Mouse (Mus musculus): ENCODE measurements around the gene Nup93. TPM values are rescaled to one million over a fixed set of nuclear protein-coding genes. Genes with fewer than 3 reads are reported as not detected.

Nup93 gene
- polyA plus RNA-seq, 1 experiment from 2014 or later: 66.1 TPM

- no peak for ATAC-seq (ENCODE audit: insufficient read depth, low FRiP score, low read depth)
Observed at GRCm38 (mm10) chr8:94333345-94333744, 119.0 kb downstream of the Nup93 start.

GRCm38 (mm10) chr8:94337559-94337958 lies 123.2 kb downstream of the Nup93 start:
- Histone ChIP-seq H3K4me3 (replicated peaks) (no peak overlapping the region), H3K36me3 (no peaks in the 10 kb centered on the region), H3K4me2 (no peak overlapping the region), H3K4me1 (no peaks in the 10 kb centered on the region), H3K9me3 (no peaks in the 10 kb centered on the region), H3K9ac (no peak overlapping the region), H3K27ac (no peak overlapping the region), H3K27me3 (replicated peaks) (no peaks in the 10 kb centered on the region)
- no peak for ATAC-seq (ENCODE audit: insufficient read depth, low FRiP score, low read depth)
- WGBS: 75% methylated on average over 8 of the region's 8 CpGs

More at GRCm38 (mm10) chr8:94333345-94333744, 119.0 kb downstream of the Nup93 start:
- Histone ChIP-seq H3K4me2 (no peak overlapping the region), H3K36me3 (no peaks in the 10 kb centered on the region), H3K4me3 (replicated peaks) (no peak overlapping the region), H3K4me1 (no peaks in the 10 kb centered on the region), H3K27me3 (replicated peaks) (no peaks in the 10 kb centered on the region), H3K27ac (no peak overlapping the region), H3K9me3 (no peaks in the 10 kb centered on the region), H3K9ac (no peak overlapping the region)
- 52% methylated on average over 5 of the region's 5 CpGs for WGBS

GRCm38 (mm10) chr8:94340796-94341195 lies 126.4 kb downstream of the Nup93 start:
- Histone ChIP-seq H3K4me2 (no peak overlapping the region), H3K4me3 (replicated peaks) (no peak overlapping the region), H3K27ac (no peak overlapping the region), H3K4me1 (no peaks in the 10 kb centered on the region), H3K9ac (no peak overlapping the region), H3K9me3 (no peaks in the 10 kb centered on the region), H3K27me3 (replicated peaks) (no peaks in the 10 kb centered on the region), H3K36me3 (no peaks in the 10 kb centered on the region)
- 66% methylated on average over 7 of the region's 7 CpGs for WGBS
- no peak for ATAC-seq (ENCODE audit: insufficient read depth, low FRiP score, low read depth)

GRCm38 (mm10) chr8:94342691-94343090 lies 128.3 kb downstream of the Nup93 start:
- Histone ChIP-seq H3K9me3 (no peaks in the 10 kb centered on the region), H3K36me3 (no peaks in the 10 kb centered on the region), H3K9ac (no peak overlapping the region), H3K27ac (no peak overlapping the region), H3K4me2 (no peak overlapping the region), H3K4me1 (no peaks in the 10 kb centered on the region), H3K27me3 (replicated peaks) (no peaks in the 10 kb centered on the region), H3K4me3 (replicated peaks) (no peak overlapping the region)
- no peak for ATAC-seq (ENCODE audit: insufficient read depth, low FRiP score, low read depth)
- 83% methylated on average over 10 of the region's 10 CpGs for WGBS

- no peak for ATAC-seq (ENCODE audit: insufficient read depth, low FRiP score, low read depth)
- Histone ChIP-seq H3K36me3 (no peaks in the 10 kb centered on the region), H3K4me2 (no peak overlapping the region)
Observed at GRCm38 (mm10) chr8:94343290-94343689, 128.9 kb downstream of the Nup93 start.

GRCm38 (mm10) chr8:94343778-94344320 lies 129.5 kb downstream of the Nup93 start:
- WGBS: 82% methylated on average over 11 of the region's 11 CpGs

More at GRCm38 (mm10) chr8:94343290-94343689, 128.9 kb downstream of the Nup93 start:
- H3K9ac ChIP-seq: no peak overlapping the region
- 10% methylated on average over 6 of the region's 6 CpGs for WGBS
- H3K27ac ChIP-seq: no peak overlapping the region
- no peak overlapping the region for H3K4me3 ChIP-seq (replicated peaks)
- no peaks in the 10 kb centered on the region for H3K9me3 ChIP-seq
- H3K27me3 ChIP-seq (replicated peaks): no peaks in the 10 kb centered on the region
- H3K4me1 ChIP-seq: no peaks in the 10 kb centered on the region

GRCm38 (mm10) chr8:94345657-94346056 lies 131.3 kb downstream of the Nup93 start:
- Histone ChIP-seq H3K9ac (no peak overlapping the region), H3K36me3 (no peaks in the 10 kb centered on the region), H3K9me3 (no peaks in the 10 kb centered on the region), H3K27ac (no peak overlapping the region), H3K4me1 (no peaks in the 10 kb centered on the region), H3K27me3 (replicated peaks) (no peaks in the 10 kb centered on the region), H3K4me3 (replicated peaks) (no peak overlapping the region), H3K4me2 (no peak overlapping the region)
- no peak for ATAC-seq (ENCODE audit: insufficient read depth, low FRiP score, low read depth)
- 87% methylated on average over 4 of the region's 4 CpGs for WGBS

More at GRCm38 (mm10) chr8:94343778-94344320, 129.5 kb downstream of the Nup93 start:
- Histone ChIP-seq H3K4me2 (no peak overlapping the region), H3K4me1 (no peaks in the 10 kb centered on the region), H3K9ac (no peak overlapping the region), H3K27me3 (replicated peaks) (no peaks in the 10 kb centered on the region), H3K9me3 (no peaks in the 10 kb centered on the region), H3K36me3 (no peaks in the 10 kb centered on the region), H3K27ac (no peak overlapping the region), H3K4me3 (replicated peaks) (no peak overlapping the region)
- no peak for ATAC-seq (ENCODE audit: insufficient read depth, low FRiP score, low read depth)

- Histone ChIP-seq H3K27ac (no peak overlapping the region), H3K36me3 (no peaks in the 10 kb centered on the region), H3K9me3 (no peaks in the 10 kb centered on the region), H3K4me3 (replicated peaks) (no peak overlapping the region), H3K4me2 (no peak overlapping the region), H3K4me1 (no peaks in the 10 kb centered on the region), H3K27me3 (replicated peaks) (no peaks in the 10 kb centered on the region), H3K9ac (no peak overlapping the region)
- 88% methylated on average over 13 of the region's 13 CpGs for WGBS
- ATAC-seq (ENCODE audit: insufficient read depth, low FRiP score, low read depth): no peak
Observed at GRCm38 (mm10) chr8:94346264-94346663, 131.9 kb downstream of the Nup93 start.

GRCm38 (mm10) chr8:94348425-94348824 lies 134.1 kb downstream of the Nup93 start:
- no peak overlapping the region for H3K4me3 ChIP-seq (replicated peaks)
- H3K4me1 ChIP-seq: no peaks in the 10 kb centered on the region
- no peaks in the 10 kb centered on the region for H3K27me3 ChIP-seq (replicated peaks)
- no peak for ATAC-seq (ENCODE audit: insufficient read depth, low FRiP score, low read depth)
- H3K4me2 ChIP-seq: no peak overlapping the region
- WGBS: 59% methylated on average over 9 of the region's 9 CpGs
- H3K9ac ChIP-seq: no peak overlapping the region
- no peak overlapping the region for H3K27ac ChIP-seq
- no peaks in the 10 kb centered on the region for H3K9me3 ChIP-seq
- no peaks in the 10 kb centered on the region for H3K36me3 ChIP-seq

GRCm38 (mm10) chr8:94354069-94354531 lies 139.7 kb downstream of the Nup93 start:
- 0 out of 2 replicates have a peak overlapping the region, but pooled peaks have one; percentile 4 for H3K4me2 ChIP-seq

GRCm38 (mm10) chr8:94354571-94354970 lies 140.2 kb downstream of the Nup93 start:
- Histone ChIP-seq H3K27ac (peak overlapping the region; percentile 88), H3K4me1 (peaks cover 5% of the 10 kb centered on the region; the same call in 1 of the 2 replicates), H3K27me3 (replicated peaks) (no peaks in the 10 kb centered on the region), H3K4me2 (0 out of 2 replicates have a peak overlapping the region, but pooled peaks have one; percentile 4), H3K36me3 (no peaks in the 10 kb centered on the region), H3K9me3 (no peaks in the 10 kb centered on the region), H3K4me3 (replicated peaks) (no peak overlapping the region), H3K9ac (no peak overlapping the region)
- ATAC-seq (ENCODE audit: insufficient read depth, low FRiP score, low read depth): peak; percentile 80
- WGBS: 35% methylated on average over 4 of the region's 4 CpGs

More at GRCm38 (mm10) chr8:94354069-94354531, 139.7 kb downstream of the Nup93 start:
- 51% methylated on average over 7 of the region's 7 CpGs for WGBS
- no peaks in the 10 kb centered on the region for H3K36me3 ChIP-seq
- peak overlapping the region; percentile 88 for H3K27ac ChIP-seq
- no peaks in the 10 kb centered on the region for H3K9me3 ChIP-seq
- H3K9ac ChIP-seq: no peak overlapping the region
- ATAC-seq (ENCODE audit: insufficient read depth, low FRiP score, low read depth): peak; percentile 80
- no peaks in the 10 kb centered on the region for H3K27me3 ChIP-seq (replicated peaks)
- H3K4me1 ChIP-seq: peaks cover 5% of the 10 kb centered on the region; the same call in 1 of the 2 replicates
- no peak overlapping the region for H3K4me3 ChIP-seq (replicated peaks)

- Histone ChIP-seq H3K27ac (no peak overlapping the region), H3K4me3 (replicated peaks) (no peak overlapping the region), H3K9me3 (no peaks in the 10 kb centered on the region), H3K4me2 (no peak overlapping the region), H3K4me1 (peaks cover 9% of the 10 kb centered on the region; the same call in 1 of the 2 replicates), H3K36me3 (no peaks in the 10 kb centered on the region), H3K9ac (no peak overlapping the region), H3K27me3 (replicated peaks) (no peaks in the 10 kb centered on the region)
- ATAC-seq (ENCODE audit: insufficient read depth, low FRiP score, low read depth): no peak
- 74% methylated on average over 6 of the region's 6 CpGs for WGBS
Observed at GRCm38 (mm10) chr8:94357220-94357619, 142.9 kb downstream of the Nup93 start.
